Mouse (Mus musculus) ZHBTc4 (cell line): ENCODE measurements around the gene Itih1.

Source experiments
- DNase-seq: peaks from one replicate; pipeline ENCODE4 v3.0.0-alpha.2; 2011; ENCODE audit warnings: low read depth, low spot score

The Itih1 gene

GRCm38 (mm10) chr14:30943038-30943437 is at the start of gene Itih1:
Gene Itih1, minus strand, starts transcription at chr14:30943289.
- DNase-seq: no peak

- no peak for DNase-seq
Observed at GRCm38 (mm10) chr14:30976222-30976621, 33.1 kb upstream of the Itih1 start.

DNA sequence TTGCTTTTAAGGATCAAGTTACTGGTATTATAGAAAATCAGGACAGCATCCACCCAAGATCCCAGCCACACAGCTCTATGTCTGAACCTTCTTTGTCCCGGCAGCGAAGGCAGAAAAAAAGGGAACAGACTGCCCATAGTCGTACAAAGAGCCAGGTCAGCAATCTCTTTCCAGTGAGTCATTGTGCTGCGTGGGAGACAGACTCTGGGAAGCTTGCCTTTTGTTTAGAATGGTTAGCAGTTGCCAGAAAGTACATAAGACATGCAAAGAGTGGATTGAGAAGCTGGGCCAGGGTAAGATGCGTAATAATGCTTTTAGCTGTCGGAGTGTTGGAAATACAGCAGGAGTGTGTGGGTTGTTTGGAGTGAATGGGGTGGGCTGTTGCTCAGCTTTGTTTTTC is 31.1 kb upstream of the Itih1 start:
- DNase-seq: no peak

DNA sequence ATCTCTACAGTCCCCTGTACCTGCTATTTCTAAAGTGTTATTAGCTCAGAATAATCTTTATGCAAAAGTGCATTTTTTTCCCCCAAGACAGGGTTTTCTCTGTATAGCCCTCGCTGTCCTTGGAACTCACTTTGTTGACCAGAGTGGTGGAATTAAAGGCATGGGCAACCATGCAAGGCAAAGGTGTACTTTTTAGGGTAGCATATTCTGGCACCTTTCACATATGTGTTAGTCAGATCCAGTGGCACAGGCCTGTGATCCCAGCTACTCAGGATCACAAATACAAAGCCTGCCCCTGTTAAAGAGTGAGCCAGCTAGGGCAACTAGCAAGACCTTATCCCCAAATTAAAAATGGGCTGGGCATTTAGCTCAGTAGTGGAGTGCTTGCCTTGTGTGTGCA is 17.3 kb upstream of the Itih1 start:
- DNase-seq: no peak

DNA sequence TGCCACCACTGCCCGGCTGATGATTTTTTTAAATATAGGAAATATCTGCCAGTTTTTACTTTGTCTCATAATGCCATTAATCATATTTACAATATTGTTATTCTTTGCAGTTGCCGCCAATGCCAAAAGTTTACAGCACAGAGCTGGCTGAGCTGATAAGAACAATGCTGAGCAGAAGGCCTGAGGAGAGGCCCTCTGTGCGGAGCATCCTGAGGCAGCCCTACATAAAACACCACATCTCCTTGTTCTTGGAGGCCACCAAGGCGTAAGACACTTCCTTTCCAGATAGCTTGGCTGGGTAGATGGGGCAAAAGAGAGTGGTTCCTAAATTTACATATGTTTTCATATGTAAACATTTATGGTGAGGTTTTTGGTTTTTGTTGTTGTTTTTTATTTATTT is 15.9 kb upstream of the Itih1 start:
- DNase-seq: no peak

GRCm38 (mm10) chr14:30958517-30958916 is 15.4 kb upstream of the Itih1 start:
- no peak for DNase-seq

DNA sequence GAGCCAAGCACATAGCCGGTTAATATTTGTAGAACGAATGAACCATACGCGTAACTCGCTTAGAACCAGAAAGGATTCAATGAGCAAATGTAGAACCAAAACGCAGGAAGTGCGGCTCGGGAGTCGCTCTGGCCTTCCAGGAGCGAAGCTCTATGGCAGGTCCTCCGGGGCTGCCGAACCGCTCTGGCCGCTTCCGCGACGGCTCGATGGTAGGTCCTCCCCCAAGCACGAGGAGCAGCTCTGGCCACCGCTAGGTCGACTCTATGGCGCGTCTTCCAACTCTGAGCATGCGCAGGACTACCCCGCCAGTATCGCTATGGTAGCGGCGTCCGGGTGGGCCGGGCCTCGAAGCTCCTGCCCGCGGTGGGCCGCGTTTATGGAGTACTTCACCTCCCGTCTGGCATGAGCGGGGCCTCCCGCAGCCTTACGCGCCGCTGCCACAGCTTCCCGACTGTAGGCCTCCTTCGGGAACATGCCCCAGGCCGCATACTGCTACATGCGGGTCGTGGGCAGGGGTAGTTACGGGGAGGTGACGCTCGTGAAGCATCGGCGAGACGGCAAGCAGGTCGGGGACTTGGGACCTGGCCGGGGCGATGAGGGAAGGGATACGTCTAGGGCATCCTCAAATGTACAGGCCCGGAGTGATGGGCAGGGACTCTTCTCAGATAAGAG is 8.2 kb upstream of the Itih1 start, which contains the start of gene Nek4:
TSS of gene Nek4 (plus strand) at position 224 of the 672 bp plus-strand sequence.
- DNase-seq: peak; percentile 98

DNA sequence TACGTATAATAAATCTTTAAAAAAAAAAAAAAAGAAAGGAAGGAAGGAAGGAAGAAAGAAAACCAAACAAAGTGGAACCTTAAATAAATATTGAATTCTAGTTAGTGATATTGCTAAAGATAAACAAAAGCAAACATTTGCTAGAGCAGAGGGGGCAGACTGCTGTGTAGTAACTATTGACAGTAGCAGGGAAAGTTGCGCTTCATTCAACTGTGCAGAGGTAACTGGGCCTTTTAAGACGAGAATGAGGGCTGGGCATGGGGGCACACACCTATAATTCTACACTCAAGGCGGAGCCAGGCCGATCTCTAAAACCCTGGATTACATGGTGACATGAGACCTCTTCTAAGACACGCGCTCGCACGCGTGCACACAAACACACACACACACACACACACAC is 6.9 kb upstream of the Itih1 start:
- DNase-seq: no peak

DNA sequence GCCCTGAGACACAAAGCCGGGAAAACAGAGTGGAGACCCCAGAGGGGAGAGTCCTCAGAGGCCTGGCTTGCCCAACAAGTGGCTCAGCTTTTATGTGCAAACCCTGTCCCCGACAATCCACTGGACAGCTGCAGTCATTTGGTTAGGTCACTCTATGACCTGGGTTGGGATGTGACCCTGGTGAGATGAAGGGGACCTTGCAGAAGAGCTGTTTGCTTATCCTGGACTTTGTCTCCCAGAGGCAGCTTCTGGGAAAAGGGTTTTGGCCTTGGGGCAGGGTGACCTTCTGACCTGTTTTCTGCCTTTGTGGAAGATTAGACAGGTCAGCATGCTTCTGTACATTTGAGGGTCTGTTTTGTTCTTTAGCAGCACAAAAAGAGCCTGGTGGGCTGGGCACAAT is 1.7 kb upstream of the Itih1 start:
- no peak for DNase-seq

DNA sequence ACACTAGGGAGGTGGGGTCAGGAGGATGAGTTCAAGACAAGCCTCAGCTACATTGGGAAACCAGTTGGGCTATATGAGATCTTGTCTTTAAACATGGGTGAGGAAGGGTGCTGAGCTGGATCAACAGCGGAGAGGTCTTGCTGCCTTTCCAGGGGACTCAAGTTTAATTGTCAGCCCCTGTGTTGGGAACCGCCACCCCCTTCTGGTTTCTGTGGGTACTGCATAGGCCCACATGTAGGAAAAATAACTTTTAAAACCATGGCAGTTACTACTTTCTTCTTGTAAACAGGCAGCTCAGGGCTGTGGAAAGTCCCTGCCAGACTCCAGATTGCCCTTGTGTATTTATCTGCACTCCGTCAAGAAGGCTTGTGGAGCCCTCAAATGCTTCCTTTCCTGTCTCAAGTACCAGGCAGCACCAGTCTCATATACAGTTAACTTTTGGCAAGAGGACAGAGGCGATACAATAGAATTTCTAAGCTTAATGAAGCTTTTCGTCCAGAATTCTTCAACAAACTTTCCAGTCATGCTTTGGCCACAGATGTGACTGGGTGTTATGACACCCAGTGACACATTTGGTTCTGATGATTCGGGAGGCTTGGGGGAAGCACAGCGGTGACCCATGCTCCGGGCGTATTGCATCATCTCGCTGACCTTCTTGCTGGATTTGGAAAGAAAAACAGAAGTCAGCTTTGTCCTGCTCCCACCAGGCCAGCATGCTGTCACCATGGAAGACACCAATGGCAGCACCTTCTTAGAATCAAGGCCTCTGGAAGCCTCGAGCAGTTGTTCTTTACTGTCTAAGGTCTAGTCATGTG is 978 bp upstream of the Itih1 start:
- DNase-seq: peak; percentile 70

DNA sequence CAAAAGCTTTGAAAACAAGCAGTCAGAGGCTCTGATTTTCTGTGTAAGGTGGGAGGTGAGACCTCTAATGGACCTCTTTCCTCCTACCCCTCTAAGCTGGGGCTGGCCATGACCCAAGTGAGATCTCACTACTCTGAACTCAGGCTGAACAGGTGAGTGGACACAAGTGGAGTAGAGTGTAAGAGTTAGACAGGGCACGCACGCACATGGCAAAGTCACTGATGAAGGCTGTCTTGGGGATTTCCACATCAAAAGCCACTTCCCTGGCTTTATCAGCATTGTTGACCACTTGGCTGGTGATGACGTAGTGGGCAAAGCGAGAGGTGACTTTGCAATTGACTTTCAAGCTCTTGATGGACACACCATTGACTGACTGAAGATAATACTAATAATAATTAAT is 835 bp downstream of the Itih1 start:
- no peak for DNase-seq

GRCm38 (mm10) chr14:30933351-30933750 is 9.7 kb downstream of the Itih1 start:
- no peak for DNase-seq

DNA sequence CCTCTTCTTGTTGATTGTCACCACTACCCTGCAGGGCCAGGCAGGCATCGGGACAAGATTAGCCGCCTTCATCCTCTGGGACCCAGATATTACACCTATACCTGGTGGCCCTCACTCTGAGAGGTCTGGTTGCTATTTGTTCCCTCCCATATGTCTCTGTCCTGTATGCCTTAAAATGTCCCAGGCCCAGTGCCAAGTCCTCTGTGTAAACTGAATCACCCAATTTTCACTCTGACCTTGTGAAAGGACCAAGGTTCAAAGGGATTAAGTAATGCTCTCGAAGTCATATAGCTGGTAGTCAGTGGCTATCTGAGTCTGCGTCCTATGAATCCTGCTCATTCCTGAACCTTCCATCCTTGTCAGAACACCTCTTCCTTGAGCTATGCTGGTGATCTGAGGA is 12.7 kb downstream of the Itih1 start:
- DNase-seq: no peak

GRCm38 (mm10) chr14:30925492-30925891 is 17.6 kb downstream of the Itih1 start:
- DNase-seq: no peak

DNA sequence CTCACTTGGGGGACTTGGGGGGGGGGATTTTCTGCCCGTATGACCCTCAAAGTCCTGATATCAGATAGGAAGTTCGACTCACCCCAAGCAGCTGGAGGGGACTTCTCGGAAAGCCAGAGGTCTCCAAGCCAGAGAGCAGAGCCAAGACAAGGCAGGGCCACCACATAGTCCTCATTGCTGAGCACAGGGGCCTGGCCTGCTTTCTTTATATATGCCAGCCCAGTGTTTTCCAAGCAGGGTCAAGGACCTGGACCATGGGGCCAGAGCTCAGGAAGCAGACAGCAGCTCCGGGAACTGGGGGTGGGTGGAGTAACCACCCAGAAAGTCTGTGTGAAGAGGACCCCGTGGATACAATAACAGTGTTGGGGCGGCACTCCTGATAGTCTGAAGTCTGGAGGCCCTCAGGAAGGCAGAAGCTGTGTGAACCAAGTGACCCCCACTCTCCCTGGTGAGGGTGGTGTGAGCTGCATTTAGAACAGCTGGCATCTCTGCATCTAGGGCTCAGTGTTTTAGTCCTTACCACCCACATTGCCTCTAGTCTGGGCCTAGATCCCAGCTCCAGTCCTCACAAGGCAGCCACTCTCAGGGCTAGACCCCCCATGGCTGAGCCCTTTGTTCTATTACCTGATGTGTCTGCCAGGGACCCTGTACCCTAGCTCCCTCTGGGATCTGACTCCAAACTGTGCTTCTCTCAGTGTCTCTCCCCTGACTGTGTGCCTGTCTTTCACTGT is 19.5 kb downstream of the Itih1 start, which contains the start of gene Itih3:
TSS of gene Itih3 (minus strand) at position 386 of the 731 bp plus-strand sequence.
- DNase-seq: no peak

GRCm38 (mm10) chr14:30922053-30922670 is 20.9 kb downstream of the Itih1 start:
- no peak for DNase-seq

DNA sequence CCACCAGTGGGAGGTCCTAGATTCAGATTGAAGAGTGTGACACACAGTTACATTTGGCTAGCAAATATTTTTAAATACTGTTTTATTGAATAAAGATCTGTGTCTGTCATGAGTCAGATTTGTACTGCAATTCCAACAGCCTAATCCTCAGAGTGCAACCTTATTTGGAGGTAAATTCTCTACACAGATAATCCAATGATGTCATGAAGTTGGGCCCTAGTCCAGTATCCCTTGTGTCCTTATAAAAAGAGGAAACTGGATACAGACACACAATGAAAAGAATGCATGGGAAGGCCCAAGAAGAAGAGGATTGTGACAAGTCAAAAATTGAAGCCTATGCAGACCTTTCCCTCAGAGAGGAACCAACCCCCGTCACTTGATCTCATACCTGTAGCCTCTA is 26.6 kb downstream of the Itih1 start:
- DNase-seq: no peak

DNA sequence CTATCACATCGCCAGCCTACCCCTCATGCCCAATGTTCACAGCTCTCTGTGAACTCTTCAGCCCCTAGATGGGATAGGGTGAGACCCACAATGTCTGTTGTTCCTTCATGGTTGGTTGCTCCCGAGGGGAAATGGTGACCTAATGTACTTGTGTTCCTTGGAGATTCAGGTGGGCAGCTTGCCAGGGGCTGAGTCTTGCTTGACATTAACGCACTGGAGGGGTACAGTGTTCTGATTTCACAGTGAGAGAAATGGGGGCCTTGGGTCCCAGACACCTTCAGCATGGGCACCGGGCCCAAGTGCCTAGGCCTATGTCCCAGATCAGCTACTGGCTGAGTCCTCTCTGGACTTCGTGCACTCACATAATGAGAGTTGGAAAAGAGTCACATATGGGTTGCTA is 29.7 kb downstream of the Itih1 start:
- no peak for DNase-seq

DNA sequence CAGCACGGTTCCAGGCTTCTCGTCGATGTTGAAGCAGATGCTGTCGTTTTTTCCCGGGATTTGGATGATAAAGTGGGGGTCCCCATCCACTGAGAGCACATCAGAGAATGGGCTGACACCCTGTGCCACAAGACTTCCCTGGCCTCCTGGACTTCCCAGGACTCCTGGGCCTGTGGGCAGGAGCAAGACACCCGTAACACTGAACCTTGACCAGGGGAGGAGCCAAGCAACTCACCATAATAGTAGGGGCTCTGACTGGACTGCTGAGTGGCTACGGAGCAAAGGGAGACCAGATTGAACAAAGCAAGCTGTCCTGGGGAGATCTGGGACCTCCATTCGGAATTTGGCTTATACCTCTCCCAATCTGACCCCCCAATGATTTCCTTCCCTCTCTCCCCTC is 30.4 kb downstream of the Itih1 start:
- DNase-seq: no peak

- DNase-seq: no peak
Observed at GRCm38 (mm10) chr14:30911141-30911540, 31.9 kb downstream of the Itih1 start.

DNA sequence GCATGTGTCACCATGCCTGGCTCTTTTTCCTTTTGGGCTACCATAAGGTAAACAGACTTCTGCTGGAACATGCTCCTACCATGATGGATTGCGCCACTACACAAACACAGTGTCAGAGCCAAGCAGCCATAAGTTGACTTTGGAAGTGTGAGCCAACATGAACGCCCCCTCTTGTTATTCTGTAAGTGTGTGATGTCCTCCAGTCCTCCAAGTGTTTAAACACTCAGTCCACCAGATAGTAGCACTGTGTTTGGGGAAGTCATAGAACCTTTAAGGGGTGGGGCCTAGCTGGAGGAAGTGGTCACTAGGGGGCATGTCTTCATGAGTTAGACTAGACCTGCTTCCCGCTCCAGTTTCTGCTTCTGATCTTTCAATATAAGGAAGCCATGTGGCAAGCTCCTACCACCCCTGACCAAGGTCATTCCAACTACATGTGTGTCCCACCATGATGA is 35.2 kb downstream of the Itih1 start:
- no peak for DNase-seq

- no peak for DNase-seq
Observed at GRCm38 (mm10) chr14:30906001-30906400, 37.1 kb downstream of the Itih1 start.
